Mouse (Mus musculus) inflammation-experienced regulatory T-cells, adult 16 weeks (primary cell): Measurements from ENCODE around the gene Taz. TPM values are rescaled to one million over a fixed set of nuclear protein-coding genes. Genes with fewer than 3 reads are reported as not detected.

ENCODE experiments used
- polyA plus RNA-seq: library from polyadenylated mRNA; unstranded; fragments of 100-300 nt; shearing (Covaris generic); gene quantifications from one replicate; pipeline ENCODE4 v1.2.1, GENCODE M21; 2017

Gene Taz
- 180 TPM for polyA plus RNA-seq

GRCm38 (mm10) chrX:74281732-74282394 lies at the start of gene Taz, which contains the start of gene Dnase1l1:
Taz (plus strand) TSS chrX:74281912.
Dnase1l1 (minus strand) TSS chrX:74282337.

GRCm38 (mm10) chrX:74249615-74250014 lies 32.1 kb upstream of the Taz start, which contains the start of gene Flna:
Flna (minus strand) TSS chrX:74249820.

GRCm38 (mm10) chrX:74254153-74254887 lies 27.4 kb upstream of the Taz start, which contains the start of gene Emd:
Emd (plus strand) TSS chrX:74254687.

GRCm38 (mm10) chrX:74270062-74270901 lies 11.4 kb upstream of the Taz start, which contains the start of gene Rpl10:
Rpl10 (plus strand) TSS chrX:74270812.

GRCm38 (mm10) chrX:74296538-74297448 lies 15.1 kb downstream of the Taz start, which contains the start of gene Atp6ap1:
Atp6ap1 (plus strand) TSS chrX:74297097.

GRCm38 (mm10) chrX:74304867-74305700 lies 23.4 kb downstream of the Taz start, which contains the start of gene Gdi1:
Gdi1 (plus strand) TSS chrX:74304998.

GRCm38 (mm10) chrX:74312540-74313464 lies 31.1 kb downstream of the Taz start, which contains the start of gene Fam50a:
Fam50a (plus strand) TSS chrX:74313033.

GRCm38 (mm10) chrX:74328725-74329161 lies 47.0 kb downstream of the Taz start, which contains the start of gene Plxna3:
Plxna3 (plus strand) TSS chrX:74329066.

Other genes with a start within 250 kb of the Taz start
- not detected for gene Opn1mw, start 154.4 kb upstream of the Taz start, polyA plus RNA-seq
- gene Mecp2, start 146.5 kb upstream of the Taz start, polyA plus RNA-seq = 46.0 TPM
- not detected for gene Tex28, start 114.1 kb upstream of the Taz start, polyA plus RNA-seq
- 2.4 TPM for gene Tktl1, start 104.7 kb upstream of the Taz start, polyA plus RNA-seq
- gene Flna, start 32.1 kb upstream of the Taz start, polyA plus RNA-seq = 352 TPM
- gene Emd, start 27.2 kb upstream of the Taz start, polyA plus RNA-seq = 63.3 TPM
- gene Rpl10, start 11.1 kb upstream of the Taz start, polyA plus RNA-seq = 85.1 TPM
- gene Dnase1l1, start 425 bp downstream of the Taz start, polyA plus RNA-seq = 26.0 TPM
- gene Atp6ap1, start 15.2 kb downstream of the Taz start, polyA plus RNA-seq = 197 TPM
- gene Gdi1, start 23.1 kb downstream of the Taz start, polyA plus RNA-seq = 335 TPM
- 60.5 TPM for gene Fam50a, start 31.1 kb downstream of the Taz start, polyA plus RNA-seq
- 6.8 TPM for gene Plxna3, start 47.2 kb downstream of the Taz start, polyA plus RNA-seq
- gene Lage3, start 71.7 kb downstream of the Taz start, polyA plus RNA-seq = 57.9 TPM
- gene Ubl4a, start 91.3 kb downstream of the Taz start, polyA plus RNA-seq = 65.9 TPM
- gene Slc10a3, start 91.4 kb downstream of the Taz start, polyA plus RNA-seq = 48.1 TPM
- gene Fam3a, start 111.4 kb downstream of the Taz start, polyA plus RNA-seq = 41.3 TPM
- 60.3 TPM for gene Ikbkg, start 111.4 kb downstream of the Taz start, polyA plus RNA-seq
- gene G6pdx, start 147.3 kb downstream of the Taz start, polyA plus RNA-seq = 64.2 TPM
- not detected for gene Gm6880, start 199.5 kb downstream of the Taz start, polyA plus RNA-seq